Mouse (Mus musculus): ENCODE data around the gene Taf15. TPM values are rescaled to one million over a fixed set of nuclear protein-coding genes. Genes with fewer than 3 reads are reported as not detected.
A peak's percentile ranks its signal among the peaks of the same experiment; 100 is the strongest.

The Taf15 gene
- total RNA-seq (2021) (10 to 100 TPM; 56.8 to 77.7 TPM), polyA plus RNA-seq (2012; rRNA removed) (2.5 and 3.4 TPM in 2 replicates)
- long read RNA-seq, partial matches to known transcripts, result 2 of 2 reads
- long read RNA-seq, other reads (novel, unspliced or antisense), result 0 of 2 reads

DNA sequence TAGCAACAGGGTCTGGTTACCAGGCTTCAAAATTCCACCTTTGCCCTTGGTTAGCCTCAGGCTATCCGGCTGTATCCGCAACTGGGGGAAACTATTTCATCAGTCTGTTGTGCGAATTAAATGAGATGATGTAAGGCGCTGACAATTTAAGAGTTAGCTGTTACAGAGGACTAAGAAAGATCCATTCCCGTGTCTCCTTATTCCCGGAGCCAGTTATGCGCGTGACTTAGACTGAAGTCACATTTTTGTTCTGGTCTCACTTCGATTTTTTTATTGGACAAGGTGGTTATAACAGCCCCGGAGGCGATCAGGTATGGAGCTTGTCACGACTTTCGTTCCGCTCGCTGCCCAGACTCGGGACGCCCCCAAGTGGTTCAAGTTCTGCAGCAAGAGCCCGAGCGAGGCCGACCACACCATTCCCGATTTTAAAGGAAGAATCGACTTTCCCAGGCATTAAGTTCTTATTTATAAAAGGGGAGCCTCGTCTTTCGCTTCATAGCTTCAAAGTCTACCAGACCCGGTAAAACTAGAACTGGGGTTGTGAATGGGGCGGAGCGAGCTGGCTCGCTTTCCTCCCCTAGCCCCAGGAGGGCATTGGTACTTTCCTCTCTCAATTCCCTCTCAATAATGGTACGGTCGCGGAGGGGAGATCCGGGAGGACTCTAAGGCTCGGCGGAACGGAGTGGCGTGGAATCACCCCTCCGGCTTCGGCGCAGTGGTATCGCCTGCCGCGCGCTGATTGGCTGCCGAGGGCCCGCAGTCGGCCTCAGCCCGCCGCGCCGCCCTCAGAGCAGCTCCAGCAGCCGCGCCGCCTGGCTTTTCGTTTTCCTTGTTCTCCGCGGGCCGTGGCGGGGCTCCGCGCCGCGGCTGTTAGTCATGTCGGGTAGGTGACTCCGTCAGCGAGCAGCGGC is at the start of gene Taf15:
TSS of gene Taf15 (plus strand) at position 763 of the 911 bp plus-strand sequence.
- DNase-seq, result peak; percentile 100

GRCm38 (mm10) chr11:83424681-83425080 is 48.2 kb upstream of the Taf15 start:
- DNase-seq, result peak; percentile 66

- DNase-seq, result peak; percentile 38
Observed at GRCm38 (mm10) chr11:83426964-83427363, 45.9 kb upstream of the Taf15 start.

DNA sequence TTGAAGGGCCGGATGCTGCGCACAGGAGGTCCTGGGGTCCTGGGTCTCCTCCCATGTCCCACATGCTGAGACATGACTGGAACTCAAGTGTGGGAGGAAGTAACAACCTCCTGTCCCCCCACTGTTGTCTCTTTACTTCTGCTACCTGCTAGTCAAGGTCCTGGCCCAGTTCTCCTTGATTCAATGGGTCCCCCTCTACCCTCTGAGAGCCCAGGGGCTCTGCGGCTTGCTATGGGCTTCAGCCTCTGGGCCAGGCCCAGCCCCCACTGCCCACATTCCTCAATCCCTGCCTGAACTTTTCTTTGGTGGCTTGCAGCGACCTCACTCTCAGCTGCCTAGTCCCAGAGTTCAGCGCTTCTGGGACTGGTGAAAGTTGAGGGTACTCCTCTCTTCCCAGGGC is 43.5 kb upstream of the Taf15 start, which contains the start of gene Gas2l2:
TSS of gene Gas2l2 (minus strand) at position 101 of the 400 bp plus-strand sequence.
- DNase-seq, result no peak

GRCm38 (mm10) chr11:83432533-83432932 is 40.4 kb upstream of the Taf15 start:
- DNase-seq, result no peak

GRCm38 (mm10) chr11:83437377-83437776 is 35.5 kb upstream of the Taf15 start, which contains the start of gene 1700020L24Rik:
TSS of gene 1700020L24Rik (plus strand) at chr11:83437677.
- no peak for DNase-seq

DNA sequence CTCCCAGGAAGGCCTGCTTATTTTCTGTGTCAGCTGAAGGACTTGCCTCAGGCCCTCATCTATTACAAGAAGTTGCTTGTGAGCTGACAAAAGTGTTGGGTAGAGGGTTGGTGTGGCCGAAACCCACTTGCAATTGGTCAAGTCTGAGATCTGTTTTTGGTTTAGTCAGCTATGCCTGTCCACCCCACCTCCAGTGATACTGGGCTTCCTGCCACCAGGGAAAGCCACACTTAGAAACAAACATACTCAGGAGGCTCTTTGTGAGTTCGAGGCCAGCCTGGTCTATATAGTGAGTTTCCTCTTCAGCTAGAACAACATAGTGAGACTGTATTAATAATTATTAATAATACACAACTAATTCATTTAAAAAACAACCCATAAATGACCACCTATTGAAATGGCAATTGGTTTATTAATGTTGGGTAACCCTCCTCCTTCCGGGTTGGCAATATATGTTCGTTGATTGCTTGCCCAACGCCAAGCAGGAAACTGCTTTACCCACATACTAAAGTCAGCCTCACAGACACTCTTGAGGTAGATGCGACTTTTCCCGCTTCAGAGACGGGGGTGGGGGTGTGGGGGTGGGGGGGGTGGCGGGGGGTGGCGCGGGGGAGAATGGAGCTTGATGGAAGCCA is 33.3 kb upstream of the Taf15 start:
- DNase-seq, result no peak

GRCm38 (mm10) chr11:83440081-83441064 is 32.5 kb upstream of the Taf15 start:
- peak; percentile 90 for DNase-seq

DNA sequence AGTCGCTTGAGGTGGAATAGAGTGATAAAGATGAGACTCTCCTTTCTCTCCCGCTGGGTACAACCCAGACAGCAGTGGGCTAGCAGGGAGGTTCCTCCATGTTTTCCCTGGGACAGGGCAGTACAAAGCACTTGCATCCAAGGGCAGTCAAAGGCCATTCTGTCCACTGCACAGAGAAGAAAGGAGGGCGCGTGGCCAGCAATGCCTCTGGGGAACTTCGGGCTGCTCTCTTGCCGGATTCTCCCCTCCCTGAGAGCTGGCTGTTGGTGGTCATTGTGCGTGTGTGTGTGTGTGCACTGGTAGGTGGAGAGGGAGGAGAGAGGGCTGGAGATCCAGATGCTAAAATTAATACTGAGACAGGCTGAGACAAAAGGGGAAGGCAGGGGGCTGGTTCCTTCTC is 31.7 kb upstream of the Taf15 start:
- DNase-seq, result peak; percentile 54

DNA sequence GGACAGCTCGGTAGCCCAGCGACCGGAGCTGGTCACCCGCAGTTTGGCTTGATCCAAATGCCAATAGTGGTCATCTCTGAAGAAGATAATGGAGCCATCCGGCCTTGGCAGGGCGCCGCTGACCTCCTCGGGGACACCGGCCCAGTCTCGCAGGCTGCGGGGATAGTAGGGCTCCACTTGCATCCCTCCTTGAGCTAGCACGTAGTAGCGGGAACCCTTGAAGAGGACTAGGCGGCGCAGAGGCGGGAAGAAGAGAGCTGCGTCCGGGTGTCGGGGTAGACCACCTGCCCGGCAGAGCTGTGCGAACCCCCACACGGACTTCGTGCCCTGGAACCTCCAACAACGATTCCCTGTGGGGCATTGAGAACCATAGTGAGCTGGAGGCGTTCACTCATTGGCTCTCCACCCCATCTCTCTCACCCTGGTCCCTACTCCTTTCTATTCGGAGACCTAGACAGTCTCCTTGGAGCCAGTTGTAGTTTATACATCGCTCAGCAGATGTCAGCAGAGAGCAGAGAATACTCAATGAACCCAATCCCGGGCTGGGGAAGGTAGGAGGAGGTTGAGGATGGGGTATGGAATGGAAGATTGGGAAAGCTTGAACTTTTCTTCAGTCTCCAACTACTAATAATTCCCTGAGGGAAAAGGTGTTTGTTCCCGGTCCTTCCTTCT is 30.2 kb upstream of the Taf15 start:
- peak; percentile 79 for DNase-seq

GRCm38 (mm10) chr11:83443824-83444223 is 29.1 kb upstream of the Taf15 start:
- no peak for DNase-seq

DNA sequence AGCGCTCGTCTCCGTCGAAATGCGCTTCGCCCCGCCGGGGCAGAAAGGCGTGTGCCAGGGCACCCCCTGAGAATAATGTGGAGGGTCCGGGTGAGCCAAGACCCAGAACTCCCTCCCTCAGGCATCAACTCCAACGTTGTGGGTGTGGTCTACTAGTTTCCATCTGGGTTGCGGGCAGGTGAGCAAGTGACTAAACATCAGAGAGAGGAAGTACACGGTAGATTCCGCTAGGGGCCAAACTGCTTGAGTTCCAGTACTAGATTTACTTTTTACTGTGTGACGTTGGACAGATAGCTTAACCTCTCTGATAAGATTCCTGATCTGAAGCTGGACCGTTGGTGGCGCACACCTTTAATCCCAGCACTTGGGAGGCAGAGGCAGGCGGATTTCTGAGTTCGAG is 27.9 kb upstream of the Taf15 start:
- DNase-seq, result no peak

- DNase-seq, result peak; percentile 52
Observed at GRCm38 (mm10) chr11:83447612-83448011, 25.3 kb upstream of the Taf15 start.

DNA sequence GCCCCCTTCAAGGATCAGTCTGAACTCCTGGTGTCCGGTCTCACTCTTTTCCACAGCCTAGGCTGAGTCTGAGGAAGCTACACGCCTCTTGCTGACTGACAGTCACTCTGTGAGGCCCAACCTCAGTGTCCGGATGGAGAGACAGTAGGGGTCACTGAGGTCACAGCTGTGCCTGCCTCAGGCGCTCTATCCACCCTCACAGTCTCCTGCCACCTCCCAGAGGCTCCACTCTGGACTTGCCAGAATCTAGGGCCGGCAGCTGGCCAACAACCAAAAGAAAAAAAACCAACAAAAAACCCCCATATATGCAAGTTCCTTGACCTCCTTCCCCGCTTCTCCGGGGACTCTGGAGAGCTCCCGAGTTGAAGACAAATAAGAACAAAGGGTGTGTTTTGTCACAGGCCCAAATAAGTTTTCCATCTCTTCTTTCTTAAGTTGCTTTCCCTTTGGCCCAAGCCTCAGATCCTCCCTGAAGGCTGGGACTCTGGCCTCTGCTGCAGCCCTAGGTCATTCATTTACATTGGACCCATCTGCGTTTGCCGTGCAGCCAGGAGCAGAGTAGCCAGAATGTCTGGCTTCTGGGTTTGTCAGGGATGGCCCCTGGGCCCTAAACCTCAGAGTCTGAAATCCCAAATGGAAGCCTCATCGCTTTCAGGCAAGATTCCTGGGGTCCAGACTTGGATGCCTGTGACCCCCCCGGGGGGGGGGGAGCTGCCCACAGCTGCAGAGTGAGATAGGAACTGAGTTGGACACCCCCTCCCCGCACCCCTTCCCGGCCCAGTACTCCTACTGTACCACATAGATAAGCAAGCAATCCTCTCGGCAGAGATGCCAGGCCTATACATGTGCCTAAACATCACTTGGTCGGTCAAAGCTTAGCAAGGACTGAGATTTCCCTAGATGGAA is 24.6 kb upstream of the Taf15 start:
- DNase-seq, result peak; percentile 38

GRCm38 (mm10) chr11:83448927-83449236 is 24.0 kb upstream of the Taf15 start:
- peak; percentile 55 for DNase-seq

DNA sequence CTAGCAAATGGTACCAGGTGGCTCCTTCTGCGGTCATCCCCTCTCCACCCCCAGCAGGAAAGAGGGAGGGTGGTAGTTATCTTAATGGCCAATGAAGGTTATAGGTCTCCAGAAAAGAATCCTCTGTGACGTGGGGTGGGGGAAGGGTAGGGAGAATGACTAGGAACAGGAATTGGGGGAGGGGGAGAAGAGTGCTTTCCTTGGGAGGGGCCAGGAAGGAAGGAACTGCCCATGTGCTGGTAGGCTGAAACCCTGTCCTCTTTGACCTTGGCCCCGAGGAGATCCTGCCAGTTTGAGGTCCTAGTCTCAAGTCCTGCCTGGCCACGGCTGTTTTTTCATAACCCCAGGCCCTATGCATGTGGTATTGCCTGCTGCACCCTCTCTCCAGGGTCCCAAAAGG is 23.6 kb upstream of the Taf15 start:
- no peak for DNase-seq

DNA sequence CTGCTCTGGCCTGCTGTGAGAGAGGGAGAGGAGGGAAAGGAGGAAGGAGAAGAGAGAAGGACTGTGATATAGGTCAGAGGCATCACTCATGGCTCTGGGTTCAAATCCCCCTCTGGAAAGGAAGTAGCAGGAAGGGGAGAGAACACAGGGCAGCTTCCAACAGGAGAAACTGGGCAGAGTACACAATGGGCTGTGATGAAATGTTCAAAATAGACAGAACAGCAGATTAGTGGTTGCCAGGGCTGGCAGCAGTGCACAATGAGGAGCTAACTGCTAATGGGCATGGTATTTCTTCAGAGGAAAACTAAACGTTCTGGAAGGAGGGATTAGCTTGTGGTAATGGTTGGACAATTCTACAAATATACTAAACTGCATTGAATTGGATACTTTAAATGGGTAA is 22.3 kb upstream of the Taf15 start:
- DNase-seq, result no peak

GRCm38 (mm10) chr11:83451281-83451680 is 21.6 kb upstream of the Taf15 start:
- no peak for DNase-seq

DNA sequence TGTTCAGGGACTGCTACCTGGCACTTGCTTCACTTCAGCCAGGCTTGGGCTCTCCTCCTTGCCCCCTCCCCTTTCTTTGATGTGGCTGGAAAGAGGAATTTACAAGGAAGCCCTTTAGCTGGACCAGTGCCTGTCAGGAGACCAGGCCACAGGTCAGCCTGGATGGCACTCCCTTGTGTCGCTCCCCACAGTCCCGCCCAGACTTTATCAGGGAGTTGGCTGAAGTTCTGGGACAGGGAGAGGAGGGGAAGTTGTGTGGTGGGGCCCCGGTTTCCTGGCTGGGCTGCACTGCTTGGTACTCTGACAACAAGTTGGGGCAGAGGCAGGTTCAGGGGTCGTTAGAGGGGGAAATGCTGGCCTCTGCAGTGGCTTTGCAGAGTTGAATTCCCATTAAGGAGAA is 18.3 kb upstream of the Taf15 start:
- DNase-seq, result peak; percentile 54

- DNase-seq, result peak; percentile 85
Observed at GRCm38 (mm10) chr11:83455608-83456007, 17.3 kb upstream of the Taf15 start.

Data from adrenal gland, adult 2 months (tissue).